Mouse (Mus musculus) forebrain, embryonic 12.5 days (tissue): ENCODE results near the gene Slc25a47. TPM values are rescaled to one million over a fixed set of nuclear protein-coding genes. Genes with fewer than 3 reads are reported as not detected.

Experiments
- ATAC-seq: fragments of 200-750 bp; cut with Nextera tagmentation; 2 replicates; pipeline ENCODE4 v1.8.0; 2017; ENCODE audit warnings: moderate TSS enrichment; ENCODE audit not compliant: low FRiP score
- H3K27ac ChIP-seq: fragments of 300-500 bp; sonication (generic); 2 replicates; pipeline ENCODE4 v1.5.1; 2016; ENCODE audit warnings: mild to moderate bottlenecking
- H3K27me3 ChIP-seq: fragments of 300-500 bp; sonication (generic); 2 replicates; pipeline ENCODE4 v1.6.1; 2016; ENCODE audit warnings: mild to moderate bottlenecking
- H3K36me3 ChIP-seq: fragments of 300-500 bp; sonication (generic); replicated peaks from 2 replicates; pipeline ENCODE4 v1.6.1; 2016; ENCODE audit warnings: mild to moderate bottlenecking
- H3K4me1 ChIP-seq: fragments of 300-500 bp; sonication (generic); 2 replicates; pipeline ENCODE4 v1.6.1; 2016
- H3K4me2 ChIP-seq: fragments of 300-500 bp; sonication (generic); 2 replicates; pipeline ENCODE4 v1.6.1; 2016; ENCODE audit warnings: mild to moderate bottlenecking, moderate library complexity
- H3K4me3 ChIP-seq: fragments of 300-500 bp; sonication (generic); replicated peaks from 2 replicates; pipeline ENCODE4 v1.5.1; 2016; ENCODE audit warnings: mild to moderate bottlenecking
- H3K9ac ChIP-seq: fragments of 300-500 bp; sonication (generic); 2 replicates; pipeline ENCODE4 v1.6.1; 2016; ENCODE audit warnings: mild to moderate bottlenecking
- H3K9me3 ChIP-seq: fragments of 300-500 bp; sonication (generic); 2 replicates; pipeline ENCODE4 v1.6.1; 2016
- WGBS: fragments of 180-500 bp; shearing (Covaris S2); methylation state at CpG from one replicate; pipeline ENCODE4 v1.1.7; 2016; 5-methylcytosine and 5-hydroxymethylcytosine counted together
- polyA plus RNA-seq: library from polyadenylated mRNA; unstranded; fragments of >200 nt; fragmentation: Nextera tagmentation; extraction: Ambion mirVana; gene quantifications from 2 replicates; pipeline ENCODE4 v1.2.1, GENCODE M21; 2016

Gene Slc25a47
- polyA plus RNA-seq, 1 experiment from 2014 or later = 11.7 TPM

- H3K9me3 ChIP-seq = no peaks in the 10 kb centered on the region
- H3K4me3 ChIP-seq = no peak overlapping the region
- no peak overlapping the region for H3K27ac ChIP-seq
- WGBS = 95% methylated on average over 5 of the region's 5 CpGs
- ATAC-seq = no peak
- H3K36me3 ChIP-seq = peaks cover 79% of the 10 kb centered on the region
- no peaks in the 10 kb centered on the region for H3K4me1 ChIP-seq
- no peak overlapping the region for H3K4me2 ChIP-seq
- no peaks in the 10 kb centered on the region for H3K27me3 ChIP-seq
- no peak overlapping the region for H3K9ac ChIP-seq
These were observed 44.8 kb downstream of the Slc25a47 start for GRCm38 (mm10) chr12:108880606-108881005.

- H3K27ac ChIP-seq = no peak overlapping the region
- H3K4me1 ChIP-seq = no peaks in the 10 kb centered on the region
- H3K9me3 ChIP-seq = no peaks in the 10 kb centered on the region
- H3K4me2 ChIP-seq = no peak overlapping the region
- H3K27me3 ChIP-seq = no peaks in the 10 kb centered on the region
- 92% methylated on average over 3 of the region's 3 CpGs for WGBS
- no peak for ATAC-seq
- H3K4me3 ChIP-seq = no peak overlapping the region
- H3K36me3 ChIP-seq = peaks cover 80% of the 10 kb centered on the region
- no peak overlapping the region for H3K9ac ChIP-seq
These were observed 45.3 kb downstream of the Slc25a47 start for GRCm38 (mm10) chr12:108881192-108881591.

- Histone ChIP-seq H3K9me3 (no peaks in the 10 kb centered on the region), H3K27me3 (no peaks in the 10 kb centered on the region), H3K9ac (no peak overlapping the region), H3K4me1 (no peaks in the 10 kb centered on the region), H3K27ac (no peak overlapping the region), H3K4me3 (no peak overlapping the region), H3K36me3 (peaks cover 86% of the 10 kb centered on the region), H3K4me2 (no peak overlapping the region)
- 92% methylated on average over 8 of the region's 8 CpGs for WGBS
- ATAC-seq = no peak
These were observed 46.9 kb downstream of the Slc25a47 start for GRCm38 (mm10) chr12:108882776-108883175.

GRCm38 (mm10) chr12:108885906-108886305, 50.1 kb downstream of the Slc25a47 start:
- WGBS = 97% methylated on average over 1 of the region's 1 CpGs
- Histone ChIP-seq H3K4me3 (no peak overlapping the region), H3K4me2 (no peak overlapping the region), H3K36me3 (peaks cover 81% of the 10 kb centered on the region), H3K9me3 (no peaks in the 10 kb centered on the region), H3K27me3 (no peaks in the 10 kb centered on the region), H3K9ac (no peak overlapping the region), H3K27ac (no peak overlapping the region), H3K4me1 (no peaks in the 10 kb centered on the region)
- ATAC-seq = no peak

- H3K4me1 ChIP-seq = 0 out of 2 replicates have a peak, but pooled peaks cover under 1% of the 10 kb centered on the region
- H3K4me2 ChIP-seq = no peak overlapping the region
- H3K27me3 ChIP-seq = no peaks in the 10 kb centered on the region
- no peak overlapping the region for H3K27ac ChIP-seq
- 97% methylated on average over 4 of the region's 4 CpGs for WGBS
- H3K9me3 ChIP-seq = no peaks in the 10 kb centered on the region
- no peak overlapping the region for H3K9ac ChIP-seq
- no peak overlapping the region for H3K4me3 ChIP-seq
- ATAC-seq = no peak
- peaks cover 73% of the 10 kb centered on the region for H3K36me3 ChIP-seq
These were observed 51.2 kb downstream of the Slc25a47 start for GRCm38 (mm10) chr12:108887077-108887476.

GRCm38 (mm10) chr12:108888632-108889031, 52.8 kb downstream of the Slc25a47 start:
- 70% methylated on average over 4 of the region's 4 CpGs for WGBS
- no peak overlapping the region for H3K9ac ChIP-seq
- no peaks in the 10 kb centered on the region for H3K27me3 ChIP-seq
- no peak overlapping the region for H3K4me3 ChIP-seq
- H3K27ac ChIP-seq = no peak overlapping the region
- H3K36me3 ChIP-seq = peaks cover 58% of the 10 kb centered on the region
- no peaks in the 10 kb centered on the region for H3K9me3 ChIP-seq
- H3K4me2 ChIP-seq = no peak overlapping the region
- peaks cover 14% of the 10 kb centered on the region for H3K4me1 ChIP-seq
- ATAC-seq = no peak

- peak within 1 kb of the TSS; percentile 93 for H3K4me3 ChIP-seq
- no peaks in the 10 kb centered on the region for H3K9me3 ChIP-seq
- H3K36me3 ChIP-seq = peaks cover 12% of the 10 kb centered on the region
- peak within 1 kb of the TSS; percentile 88 for H3K4me2 ChIP-seq
- 25% methylated on average over 12 of the region's 12 CpGs for WGBS
- no peaks in the 10 kb centered on the region for H3K27me3 ChIP-seq
- peaks cover 22% of the 10 kb centered on the region for H3K4me1 ChIP-seq
- no peak within 1 kb of the TSS for H3K27ac ChIP-seq
- no peak for ATAC-seq
- peak within 1 kb of the TSS; percentile 81 for H3K9ac ChIP-seq
These were observed 57.3 kb downstream of the Slc25a47 start, which contains the start of gene Wdr25 for GRCm38 (mm10) chr12:108892989-108893714. Gene Wdr25, plus strand, starts transcription at chr12:108893631.

- under 1% methylated on average over 57 of the region's 58 CpGs for WGBS
- H3K27ac ChIP-seq = no peak within 1 kb of the TSS
- peak; percentile 100 for ATAC-seq
These were observed 58.0 kb downstream of the Slc25a47 start, which contains the start of gene Wars for GRCm38 (mm10) chr12:108893715-108894431. Gene Wars, minus strand, starts transcription at chr12:108894174.

GRCm38 (mm10) chr12:108894432-108894816, 58.6 kb downstream of the Slc25a47 start:
- Histone ChIP-seq H3K36me3 (peaks cover 11% of the 10 kb centered on the region; the same call in 1 of the 2 replicates), H3K4me2 (peak overlapping the region; percentile 88), H3K4me3 (peak overlapping the region; percentile 93), H3K27me3 (no peaks in the 10 kb centered on the region), H3K4me1 (peaks cover 22% of the 10 kb centered on the region), H3K9ac (peak overlapping the region; percentile 66), H3K9me3 (no peaks in the 10 kb centered on the region), H3K27ac (no peak overlapping the region)
- ATAC-seq = 0 out of 2 replicates have a peak, but pooled peaks have one; percentile 12
- under 1% methylated on average over 7 of the region's 7 CpGs for WGBS

More at GRCm38 (mm10) chr12:108893715-108894431, 58.0 kb downstream of the Slc25a47 start, which contains the start of gene Wars:
- peaks cover 22% of the 10 kb centered on the region for H3K4me1 ChIP-seq
- H3K36me3 ChIP-seq = peaks cover 7% of the 10 kb centered on the region; the same call in 1 of the 2 replicates
- H3K4me3 ChIP-seq = peak within 1 kb of the TSS; percentile 93
- peak within 1 kb of the TSS; percentile 81 for H3K9ac ChIP-seq
- H3K9me3 ChIP-seq = no peaks in the 10 kb centered on the region
- H3K4me2 ChIP-seq = peak within 1 kb of the TSS; percentile 88
- no peaks in the 10 kb centered on the region for H3K27me3 ChIP-seq

- no peak overlapping the region for H3K4me2 ChIP-seq
- no peak overlapping the region for H3K4me3 ChIP-seq
- WGBS = 83% methylated on average over 3 of the region's 3 CpGs
- 0 out of 2 replicates have a peak, but pooled peaks cover 3% of the 10 kb centered on the region for H3K36me3 ChIP-seq
- H3K4me1 ChIP-seq = peaks cover 22% of the 10 kb centered on the region
- no peaks in the 10 kb centered on the region for H3K27me3 ChIP-seq
- no peak overlapping the region for H3K27ac ChIP-seq
- no peaks in the 10 kb centered on the region for H3K9me3 ChIP-seq
- no peak for ATAC-seq
- H3K9ac ChIP-seq = no peak overlapping the region
These were observed 60.2 kb downstream of the Slc25a47 start for GRCm38 (mm10) chr12:108896006-108896405.

- 89% methylated on average over 5 of the region's 5 CpGs for WGBS
- no peak overlapping the region for H3K4me2 ChIP-seq
- H3K27ac ChIP-seq = no peak overlapping the region
- H3K36me3 ChIP-seq = 0 out of 2 replicates have a peak, but pooled peaks cover 3% of the 10 kb centered on the region
- ATAC-seq = no peak
- no peaks in the 10 kb centered on the region for H3K9me3 ChIP-seq
- peaks cover 24% of the 10 kb centered on the region for H3K4me1 ChIP-seq
- no peaks in the 10 kb centered on the region for H3K27me3 ChIP-seq
- H3K4me3 ChIP-seq = no peak overlapping the region
- no peak overlapping the region for H3K9ac ChIP-seq
These were observed 65.5 kb downstream of the Slc25a47 start for GRCm38 (mm10) chr12:108901346-108901745.

- H3K36me3 ChIP-seq = 0 out of 2 replicates have a peak, but pooled peaks cover 3% of the 10 kb centered on the region
- ATAC-seq = peak; percentile 47; the same call in 1 of the 2 replicates
- H3K9ac ChIP-seq = no peak overlapping the region
- no peak overlapping the region for H3K4me3 ChIP-seq
- 22% methylated on average over 8 of the region's 8 CpGs for whole genome bisulfite sequencing
- no peak overlapping the region for H3K4me2 ChIP-seq
- no peaks in the 10 kb centered on the region for H3K27me3 ChIP-seq
- H3K4me1 ChIP-seq = peaks cover 33% of the 10 kb centered on the region
- H3K9me3 ChIP-seq = no peaks in the 10 kb centered on the region
- H3K27ac ChIP-seq = no peak overlapping the region
These were observed 67.1 kb downstream of the Slc25a47 start for GRCm38 (mm10) chr12:108902940-108903339.
